Mouse (Mus musculus): ENCODE results near the gene Steap2.

Steap2 gene

GRCm38 (mm10) chr5:5663655-5664370 lies 30.6 kb downstream of the Steap2 start, which contains the start of gene Cfap69:
Gene Cfap69 (minus strand): TSS chr5:5664239.
- peak; percentile 87 to 90 for DNase-seq

GRCm38 (mm10) chr5:5663057-5663456 lies 31.3 kb downstream of the Steap2 start:
- no peak for DNase-seq

GRCm38 (mm10) chr5:5658680-5659079 lies 35.7 kb downstream of the Steap2 start:
- no peak for DNase-seq

GRCm38 (mm10) chr5:5657932-5658331 lies 36.4 kb downstream of the Steap2 start:
- no peak for DNase-seq

- DNase-seq = no peak
Observed at GRCm38 (mm10) chr5:5648817-5649569, 45.4 kb downstream of the Steap2 start.

- no peak for DNase-seq
Observed at GRCm38 (mm10) chr5:5646173-5646572, 48.2 kb downstream of the Steap2 start.

- no peak for DNase-seq
Observed at GRCm38 (mm10) chr5:5638496-5638895, 55.9 kb downstream of the Steap2 start.

- DNase-seq = no peak
Observed at GRCm38 (mm10) chr5:5625491-5625890, 68.9 kb downstream of the Steap2 start.

GRCm38 (mm10) chr5:5618329-5618728 lies 76.0 kb downstream of the Steap2 start:
- DNase-seq = no peak
